Mouse (Mus musculus): ENCODE data around the gene Olfr1231. TPM values are rescaled to one million over a fixed set of nuclear protein-coding genes. Genes with fewer than 3 reads are reported as not detected.

Olfr1231 gene
- total RNA-seq (2021) = not detected

GRCm38 (mm10) chr2:89306974-89307373 lies at the start of gene Olfr1231:
Olfr1231 (minus strand) TSS chr2:89307074.
- no peak for DNase-seq (ENCODE audit: extremely low spot score in 1 of 2, low spot score in 1 of 2)

DNA sequence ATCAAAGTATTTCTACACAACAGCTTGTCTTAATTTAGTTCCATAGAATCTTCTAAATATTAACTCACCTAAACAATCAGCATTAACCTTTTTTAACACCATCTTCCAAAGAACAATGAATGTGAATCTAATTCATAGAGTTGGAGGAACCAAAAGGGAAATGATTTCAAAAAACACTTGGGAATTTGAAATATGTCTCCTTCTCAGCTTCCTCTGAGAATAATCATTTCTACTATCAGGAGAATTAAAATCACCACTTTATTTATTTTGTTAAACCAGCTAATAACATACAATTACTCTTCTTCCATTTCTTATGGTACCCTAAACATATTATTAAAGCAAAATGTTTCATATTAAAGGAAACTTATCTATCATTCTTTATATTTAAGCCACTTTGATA lies 35.4 kb upstream of the Olfr1231 start, which contains the start of gene Olfr1233:
TSS of gene Olfr1233 (minus strand) at position 101 of the 400 bp plus-strand sequence.
- no peak for DNase-seq (ENCODE audit: extremely low spot score in 1 of 2, low spot score in 1 of 2)

GRCm38 (mm10) chr2:89329575-89329974 lies 22.7 kb upstream of the Olfr1231 start, which contains the start of gene Olfr1232:
Olfr1232 (minus strand) TSS chr2:89329675.
- no peak for DNase-seq (ENCODE audit: extremely low spot score in 1 of 2, low spot score in 1 of 2)

DNA sequence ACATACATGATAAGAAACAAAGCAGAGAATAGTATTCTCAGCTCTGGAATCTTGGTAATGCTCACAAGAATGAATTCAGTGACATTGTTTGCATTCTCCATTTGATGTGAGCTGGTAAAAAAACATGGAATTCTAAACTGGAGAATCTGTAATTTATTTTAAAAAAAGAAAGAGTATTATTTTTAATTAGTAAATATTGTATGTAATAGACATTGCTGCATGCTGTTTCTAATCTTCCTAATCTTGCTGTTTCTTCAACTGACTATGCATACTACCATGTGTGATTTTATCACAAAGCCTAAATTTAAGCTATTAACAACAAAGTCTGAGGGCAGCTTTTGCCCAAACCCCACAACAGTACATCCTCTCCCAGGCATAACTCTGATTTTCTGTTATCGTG lies 9.7 kb downstream of the Olfr1231 start, which contains the start of gene Olfr1230:
TSS of gene Olfr1230 (minus strand) at position 101 of the 400 bp plus-strand sequence.
- no peak for DNase-seq (ENCODE audit: extremely low spot score in 1 of 2, low spot score in 1 of 2)

DNA sequence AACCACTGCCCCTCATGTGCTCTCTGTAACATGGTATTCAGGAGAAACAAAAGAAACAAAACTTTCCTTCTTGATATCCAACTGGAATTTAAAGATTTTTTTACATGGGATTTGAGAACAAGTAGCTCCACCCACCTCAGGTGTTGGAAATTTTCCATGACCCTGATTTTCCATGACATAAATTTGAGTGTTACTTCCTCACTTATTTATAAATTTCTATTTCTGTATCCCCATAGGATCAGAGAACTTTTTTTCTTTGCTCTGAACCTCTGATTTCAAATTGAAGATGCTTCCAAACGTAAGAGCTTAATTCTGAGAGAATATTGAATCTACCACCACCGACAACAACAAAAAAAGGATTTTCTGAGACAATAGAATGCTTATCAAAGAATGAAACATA lies 19.0 kb downstream of the Olfr1231 start, which contains the start of gene Olfr1229:
TSS of gene Olfr1229 (minus strand) at position 101 of the 400 bp plus-strand sequence.
- DNase-seq (ENCODE audit: extremely low spot score in 1 of 2, low spot score in 1 of 2) = no peak

DNA sequence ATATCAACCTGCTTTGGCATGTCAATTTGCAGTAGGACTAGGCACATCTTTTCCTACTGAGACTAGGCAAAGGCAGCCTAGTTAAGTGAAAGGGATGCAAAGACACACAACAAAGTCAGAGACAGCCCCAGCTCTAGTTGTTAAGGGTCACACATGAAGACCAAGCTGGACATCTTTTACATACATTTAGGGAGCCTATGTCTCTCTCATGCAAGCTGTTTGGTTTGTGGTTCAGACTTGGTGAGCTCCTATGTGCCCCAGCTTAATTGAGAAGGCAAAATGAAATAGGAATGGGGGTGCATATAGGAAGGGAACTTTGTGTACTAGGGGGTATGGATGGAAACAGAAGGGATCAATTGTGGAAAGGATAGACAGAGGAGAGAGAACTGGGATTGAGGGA lies 52.9 kb downstream of the Olfr1231 start, which contains the start of gene Olfr1228:
TSS of gene Olfr1228 (minus strand) at position 101 of the 400 bp plus-strand sequence.
- no peak for DNase-seq (ENCODE audit: extremely low spot score in 1 of 2, low spot score in 1 of 2)

Other genes with a start within 250 kb of the Olfr1231 start
- gene Olfr1218, start 245.9 kb downstream of the Olfr1231 start, total RNA-seq (2021) = not detected
- not detected for gene Olfr1219, start 223.6 kb downstream of the Olfr1231 start, total RNA-seq (2021)
- gene Olfr1220, start 200.2 kb downstream of the Olfr1231 start, total RNA-seq (2021) = not detected
- not detected for gene Olfr1221, start 189.8 kb downstream of the Olfr1231 start, total RNA-seq (2021)
- not detected for gene Olfr1222, start 174.0 kb downstream of the Olfr1231 start, total RNA-seq (2021)
- not detected for gene Olfr1223, start 155.5 kb downstream of the Olfr1231 start, total RNA-seq (2021)
- not detected for gene Olfr1224-ps1, start 143.0 kb downstream of the Olfr1231 start, total RNA-seq (2021)
- gene Olfr1225, start 132.4 kb downstream of the Olfr1231 start, total RNA-seq (2021) = not detected
- not detected for gene Olfr1226, start 107.0 kb downstream of the Olfr1231 start, total RNA-seq (2021)
- gene Olfr1228, start 53.0 kb downstream of the Olfr1231 start, total RNA-seq (2021) = not detected
- gene Olfr1229, start 19.1 kb downstream of the Olfr1231 start, total RNA-seq (2021) = not detected
- not detected for gene Olfr1230, start 9.8 kb downstream of the Olfr1231 start, total RNA-seq (2021)
- not detected for gene Olfr1232, start 22.6 kb upstream of the Olfr1231 start, total RNA-seq (2021)
- not detected for gene Olfr1233, start 35.3 kb upstream of the Olfr1231 start, total RNA-seq (2021)
- gene Olfr1234, start 57.8 kb upstream of the Olfr1231 start, total RNA-seq (2021) = not detected
- not detected for gene Olfr1238, start 102.6 kb upstream of the Olfr1231 start, total RNA-seq (2021)
- not detected for gene Olfr1239, start 113.3 kb upstream of the Olfr1231 start, total RNA-seq (2021)
- not detected for gene Olfr1240, start 135.9 kb upstream of the Olfr1231 start, total RNA-seq (2021)
- gene Olfr1241, start 180.1 kb upstream of the Olfr1231 start, total RNA-seq (2021) = not detected
- gene Olfr1242, start 191.3 kb upstream of the Olfr1231 start, total RNA-seq (2021) = not detected
- not detected for gene Olfr1243, start 224.4 kb upstream of the Olfr1231 start, total RNA-seq (2021)

Measured in layer of hippocampus, postnatal 25 days (tissue).